Mouse (Mus musculus) ES-CJ7 (cell line): ENCODE measurements at regions not wholly inside any gene's neighbourhood (a gene's known extent, or its start where the extent isn't known, plus 50 kb on each side); places are given as distances from the start of the nearest gene placed in this dataset.
"Not testable (repeated sequence)": the region's sequence is repeated elsewhere in the genome, so short reads cannot be mapped to it uniquely, and the experiment has no call there.

Source experiments
- DNase-seq: peaks from one replicate; pipeline ENCODE4 v3.0.0; 2011; ENCODE audit warnings: low read depth, low spot score

DNA sequence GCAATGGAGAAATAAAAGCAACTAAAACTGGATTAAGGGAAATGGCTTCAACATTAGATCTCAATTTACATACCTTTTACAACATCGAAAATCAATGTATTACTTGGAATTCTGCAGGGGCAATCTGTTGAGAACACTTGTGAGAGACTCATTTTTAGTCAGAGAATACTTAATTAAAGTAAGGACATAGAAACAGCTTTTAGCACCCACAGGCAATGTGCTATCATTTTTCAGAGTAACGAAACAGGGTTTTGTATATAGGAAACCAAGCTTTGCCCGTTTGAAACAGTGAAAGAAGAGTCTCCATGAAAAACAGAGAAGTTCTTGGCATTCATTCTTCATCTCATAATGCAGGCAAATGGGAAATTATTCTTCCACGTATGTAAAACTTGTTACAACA lies 196.4 kb downstream of the Tdrd3 start:
- DNase-seq: no peak

- DNase-seq: peak; percentile 2
These were observed 203.1 kb downstream of the Tdrd3 start for GRCm38 (mm10) chr14:87619368-87620035.

DNA sequence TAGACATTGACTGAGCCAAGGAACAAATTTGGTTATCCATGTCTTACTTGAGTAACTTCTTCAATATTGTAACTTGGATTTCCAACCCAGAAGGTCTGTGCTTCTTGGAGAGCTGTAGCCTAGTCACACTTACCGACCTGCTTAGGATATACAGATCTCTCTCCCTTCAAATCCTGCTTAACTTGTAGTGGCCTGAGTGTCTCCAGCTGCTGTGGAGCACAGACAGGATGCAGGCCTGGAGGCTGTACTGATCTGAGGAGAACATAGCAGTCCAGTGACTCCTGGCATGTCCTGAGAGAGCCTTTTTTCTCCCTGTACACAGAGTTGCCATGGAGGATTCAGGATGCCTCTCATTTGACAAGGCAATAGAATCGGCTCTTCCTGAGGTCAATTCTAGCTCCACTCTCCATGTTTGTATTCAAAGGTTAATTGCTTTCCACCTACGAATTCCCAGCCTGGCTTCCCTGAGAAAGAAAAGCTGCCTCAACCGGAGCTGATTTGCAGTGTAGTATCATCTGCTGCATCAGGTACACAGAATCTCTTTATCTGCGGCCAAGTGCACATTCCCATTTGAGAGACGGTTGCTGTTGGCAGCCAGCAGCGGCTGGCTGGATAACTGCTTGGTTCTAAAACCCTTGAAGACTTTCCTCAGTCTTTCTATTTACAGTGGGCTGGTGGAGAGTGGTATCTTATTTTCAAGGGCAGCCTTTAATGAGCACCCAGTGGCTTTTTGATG lies 214.8 kb downstream of the Tdrd3 start:
- no peak for DNase-seq

- DNase-seq: no peak
These were observed 218.2 kb downstream of the Tdrd3 start for GRCm38 (mm10) chr14:87634596-87634995.

- no peak for DNase-seq
These were observed 220.7 kb downstream of the Tdrd3 start for GRCm38 (mm10) chr14:87637131-87637530.

DNA sequence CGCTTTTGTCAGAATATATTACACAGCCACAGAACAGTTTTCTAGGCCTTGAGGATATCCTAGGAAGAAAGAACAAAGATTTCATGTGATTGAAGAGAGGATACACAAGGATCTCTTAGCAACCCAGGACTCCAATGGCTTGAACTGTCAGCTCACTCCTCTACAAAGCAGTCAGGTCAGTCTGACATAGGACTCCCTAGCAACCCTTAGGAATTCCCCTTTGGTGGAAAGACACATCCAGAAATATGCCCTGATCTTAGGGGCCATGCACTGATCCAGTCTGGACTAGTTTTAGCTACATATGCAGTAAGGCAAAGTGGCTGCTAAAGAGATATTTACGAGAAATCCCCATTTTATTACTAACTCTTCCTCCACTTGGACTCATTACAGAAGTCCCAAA lies 251.5 kb downstream of the Tdrd3 start:
- DNase-seq: no peak

GRCm38 (mm10) chr14:87669496-87669895 lies 253.1 kb downstream of the Tdrd3 start:
- DNase-seq: no peak

GRCm38 (mm10) chr14:87680788-87681187 lies 264.3 kb downstream of the Tdrd3 start:
- DNase-seq: no peak

GRCm38 (mm10) chr14:87683091-87683806 lies 266.8 kb downstream of the Tdrd3 start:
- not testable (repeated sequence) for DNase-seq

DNA sequence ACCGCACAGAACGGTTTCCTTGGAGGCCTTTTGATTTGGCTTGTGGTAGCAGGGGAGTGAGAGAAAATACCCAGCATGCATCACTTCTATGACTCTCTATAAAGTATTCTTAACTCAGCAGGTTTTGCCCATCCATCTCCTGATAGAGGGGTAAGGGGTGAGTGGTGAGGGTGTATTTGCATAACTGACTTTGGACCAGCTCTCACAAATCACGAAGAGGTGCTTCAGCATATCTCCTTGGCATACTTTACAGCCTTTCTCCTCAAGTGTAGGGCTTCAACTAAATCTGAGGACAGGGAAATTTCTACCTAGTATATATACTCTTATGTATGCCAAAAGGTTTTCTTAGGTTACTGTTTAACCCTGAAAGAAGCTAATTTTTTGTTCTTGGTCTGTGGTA lies 273.4 kb downstream of the Tdrd3 start:
- DNase-seq: no peak

DNA sequence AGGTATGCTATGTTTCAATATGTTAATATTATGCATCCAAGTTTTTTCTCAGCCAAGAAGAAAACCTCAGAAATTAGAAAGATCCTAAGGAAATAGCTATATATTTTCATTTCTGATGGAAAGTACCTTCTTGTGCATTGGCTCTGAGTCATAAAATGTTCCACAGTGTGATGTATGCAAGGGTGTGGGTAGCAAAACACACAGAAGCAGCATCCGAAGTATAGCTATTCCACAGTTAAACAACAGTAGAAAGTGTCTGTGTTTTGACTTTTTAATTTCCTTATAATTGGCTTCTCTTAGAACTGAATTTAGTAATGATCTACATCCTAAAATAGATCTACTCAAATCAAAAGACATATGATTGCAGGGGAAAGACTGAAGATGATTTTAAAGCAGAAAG lies 320.0 kb downstream of the Tdrd3 start:
- no peak for DNase-seq

- DNase-seq: no peak
These were observed 329.1 kb downstream of the Tdrd3 start for GRCm38 (mm10) chr14:87745524-87745923.

- no peak for DNase-seq
These were observed 329.6 kb downstream of the Tdrd3 start for GRCm38 (mm10) chr14:87746011-87746410.

GRCm38 (mm10) chr14:87749068-87749467 lies 332.6 kb downstream of the Tdrd3 start:
- DNase-seq: no peak

- no peak for DNase-seq
These were observed 333.3 kb downstream of the Tdrd3 start for GRCm38 (mm10) chr14:87749762-87750161.

DNA sequence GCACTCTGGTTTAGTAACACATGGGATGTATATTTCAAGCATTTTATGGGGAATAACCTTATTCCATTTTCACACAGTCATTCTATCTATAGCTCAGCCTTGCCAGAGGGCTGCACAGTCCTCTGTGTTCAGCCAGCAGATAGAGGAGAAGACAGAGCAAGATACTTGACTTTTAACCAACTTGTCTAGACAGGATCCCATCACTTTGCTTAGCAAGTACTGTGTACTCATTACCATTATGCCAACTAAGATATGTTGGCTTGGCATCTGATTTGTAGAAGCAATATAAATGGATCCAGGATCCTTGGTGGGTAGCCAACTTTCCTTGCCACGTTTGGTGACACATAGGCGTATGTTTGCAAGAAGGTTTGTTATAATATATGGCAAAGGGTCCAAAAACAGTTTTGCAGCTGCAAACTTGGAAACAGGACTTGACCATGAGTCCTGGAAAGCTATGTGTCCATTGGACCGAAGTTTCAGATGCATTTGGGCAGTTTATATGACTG lies 334.3 kb downstream of the Tdrd3 start:
- DNase-seq: no peak

GRCm38 (mm10) chr14:87754744-87755143 lies 338.3 kb downstream of the Tdrd3 start:
- DNase-seq: no peak

GRCm38 (mm10) chr14:87775332-87775890 lies 359.0 kb downstream of the Tdrd3 start:
- peak; percentile 5 for DNase-seq

- DNase-seq: no peak
These were observed 383.4 kb downstream of the Tdrd3 start for GRCm38 (mm10) chr14:87799803-87800202.

- not testable (repeated sequence) for DNase-seq
These were observed 393.2 kb downstream of the Tdrd3 start for GRCm38 (mm10) chr14:87809664-87810063.

DNA sequence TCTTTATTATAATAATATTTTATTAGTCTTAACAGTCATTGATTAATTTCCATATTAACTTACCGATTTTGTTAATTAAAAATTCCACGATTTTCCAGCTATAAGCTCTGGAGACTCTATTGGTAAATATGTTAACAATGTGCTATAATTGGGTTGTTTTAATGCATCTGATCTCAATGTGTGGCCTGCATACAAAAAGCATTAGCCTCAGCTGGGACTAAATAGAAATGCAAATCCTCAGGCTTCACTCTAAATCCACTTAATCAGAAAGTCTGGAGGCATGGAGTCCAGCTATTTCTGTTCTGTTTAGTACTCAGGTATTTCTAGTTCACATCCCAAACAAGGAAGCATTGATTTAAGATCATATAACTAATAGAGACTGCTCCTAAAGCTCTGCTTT lies 427.7 kb downstream of the Tdrd3 start:
- DNase-seq: no peak

DNA sequence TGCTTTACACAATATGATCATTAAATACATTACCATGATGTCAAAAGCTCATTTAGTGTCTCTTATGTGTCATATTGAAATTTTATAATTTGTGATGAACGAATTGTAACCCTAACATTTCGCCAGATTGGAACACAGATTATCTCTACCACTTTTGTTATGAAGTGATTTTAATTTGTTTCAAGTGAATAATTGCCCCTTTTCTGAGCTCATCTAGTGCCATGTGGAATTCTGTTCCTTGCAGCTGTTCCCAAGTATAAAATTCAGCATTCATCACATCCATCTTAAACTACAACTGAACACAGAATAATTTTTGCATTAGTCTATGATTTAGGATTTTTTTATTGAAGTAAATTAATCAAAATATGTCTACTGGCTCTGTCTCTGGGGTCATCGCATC lies 445.0 kb downstream of the Tdrd3 start:
- DNase-seq: no peak
